Mouse (Mus musculus) T-helper 2 cell (primary cell): ENCODE data around the gene Mllt10.

Experiments
- in situ Hi-C: fragments of 300-600 bp; cut with MboI, MseI; formaldehyde crosslinking; loops from one replicate; pipeline ENCODE4 v1.15.1; 2025; ENCODE audit warnings: high pct_unique_total_duplicates

Gene Mllt10

DNA sequence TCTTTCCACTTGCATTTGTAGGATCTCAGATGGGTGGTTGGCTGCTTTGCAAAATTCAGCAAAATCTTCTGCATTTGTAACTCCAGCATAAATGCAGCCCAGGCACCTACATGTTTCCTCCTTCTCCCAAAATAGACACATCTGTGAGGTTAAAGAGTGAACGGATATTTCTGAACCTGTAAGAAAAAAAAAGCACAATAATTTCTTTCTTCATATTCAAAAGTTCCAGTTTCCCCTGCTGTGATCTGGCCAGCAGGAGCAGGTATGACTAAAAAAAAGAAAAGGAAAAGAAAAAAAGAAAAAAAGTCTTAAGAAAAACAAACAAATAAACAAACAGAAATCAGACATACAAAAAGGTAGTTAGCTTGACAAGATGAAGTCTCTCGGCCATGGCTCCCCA, 5.0 kb upstream of the Mllt10 start:
- in situ Hi-C loops, result loop anchor here (10.0 kb wide), 1 partner anchor 1595 kb away; no protein-coding TSS in a partner anchor

DNA sequence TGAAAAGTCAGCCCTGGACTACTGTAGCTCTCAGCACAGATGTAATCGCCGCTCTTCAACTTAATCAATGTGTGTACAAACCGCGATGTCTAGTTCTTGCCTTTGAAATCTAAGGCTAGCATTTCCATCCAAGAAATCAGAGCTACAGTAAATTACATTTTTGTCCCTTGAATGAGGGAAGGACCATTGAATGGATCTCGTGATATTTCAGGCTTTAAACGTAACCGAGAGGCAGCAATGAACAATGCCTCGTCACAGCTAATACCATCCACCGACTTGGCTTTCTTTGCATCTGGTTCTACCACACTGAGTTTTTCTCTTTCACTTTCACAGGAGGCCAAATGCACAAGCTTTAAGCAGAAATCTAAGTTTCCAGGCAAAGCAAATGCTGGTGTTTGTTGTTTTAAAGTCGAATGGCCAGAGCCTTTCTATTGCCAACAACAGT, 4.5 kb upstream of the Mllt10 start:
- in situ Hi-C loops, result loop anchor here (10.0 kb wide), 1 partner anchor 1594 kb away; no protein-coding TSS in a partner anchor

DNA sequence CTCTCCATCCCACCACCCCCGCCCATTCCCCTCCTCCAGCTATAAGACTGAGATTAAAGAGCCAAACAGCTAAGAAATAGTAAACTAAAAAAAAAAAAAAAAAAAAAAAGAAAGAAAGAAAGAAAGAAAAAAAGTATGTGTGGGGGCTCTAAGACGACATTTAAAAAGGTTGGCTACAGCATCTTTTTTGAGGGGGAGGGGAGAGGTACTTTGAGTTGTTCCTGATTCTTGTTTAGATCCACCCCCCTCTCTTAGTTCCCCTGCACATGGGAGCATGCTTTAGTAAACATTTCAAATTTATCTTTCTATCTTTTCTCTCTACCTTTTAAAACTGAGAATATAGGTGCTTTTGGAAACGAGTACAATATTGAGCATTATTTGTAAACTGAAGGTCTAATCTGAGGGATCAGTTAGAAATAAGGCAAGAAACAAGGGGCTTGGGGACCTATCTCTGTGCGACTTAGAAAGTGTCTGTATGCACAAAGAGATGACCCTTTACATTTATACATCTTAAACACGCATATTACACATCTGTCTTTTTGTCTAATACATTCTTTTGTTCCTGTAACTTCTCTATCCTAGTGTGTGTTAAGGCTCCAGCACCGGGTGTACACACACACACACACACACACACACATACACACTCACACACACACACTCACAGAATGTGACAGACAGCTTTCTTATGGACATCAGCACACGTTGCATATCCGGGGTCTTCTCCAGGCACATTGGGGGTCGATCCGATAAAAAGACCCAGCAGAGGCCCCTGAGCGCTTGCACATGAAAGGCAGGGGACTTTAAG, 3.8 kb upstream of the Mllt10 start:
- in situ Hi-C loops, result loop anchor here (10.0 kb wide), 1 partner anchor 1594 kb away; no protein-coding TSS in a partner anchor

- in situ Hi-C loops, result loop anchor here (10.0 kb wide), 1 partner anchor 1593 kb away; no protein-coding TSS in a partner anchor
These were observed 3.2 kb upstream of the Mllt10 start for GRCm38 (mm10) chr2:18051831-18052170.

DNA sequence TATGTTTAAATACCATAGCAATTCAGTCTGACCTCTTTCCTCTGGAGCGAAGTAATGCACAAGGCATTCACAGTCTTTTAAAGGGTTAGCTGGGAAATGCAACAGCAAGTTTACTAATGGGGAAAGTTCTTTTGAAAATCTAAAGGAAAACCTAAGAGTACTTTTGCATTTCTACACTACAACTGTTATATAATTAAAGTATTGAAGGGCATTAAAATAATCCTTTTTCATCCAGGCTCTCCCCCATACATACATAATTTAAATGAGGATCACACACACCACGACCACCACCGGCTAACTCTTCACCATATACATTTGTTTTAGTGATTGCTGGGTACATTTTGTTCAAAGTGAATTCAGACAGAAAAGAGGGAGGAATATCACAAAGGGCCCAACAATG, 2.5 kb upstream of the Mllt10 start:
- in situ Hi-C loops, result loop anchor here (10.0 kb wide), 1 partner anchor 1592 kb away; no protein-coding TSS in a partner anchor

GRCm38 (mm10) chr2:18053243-18053950, 1.6 kb upstream of the Mllt10 start:
- in situ Hi-C loops, result loop anchor here (10.0 kb wide), 1 partner anchor 1591 kb away; no protein-coding TSS in a partner anchor

DNA sequence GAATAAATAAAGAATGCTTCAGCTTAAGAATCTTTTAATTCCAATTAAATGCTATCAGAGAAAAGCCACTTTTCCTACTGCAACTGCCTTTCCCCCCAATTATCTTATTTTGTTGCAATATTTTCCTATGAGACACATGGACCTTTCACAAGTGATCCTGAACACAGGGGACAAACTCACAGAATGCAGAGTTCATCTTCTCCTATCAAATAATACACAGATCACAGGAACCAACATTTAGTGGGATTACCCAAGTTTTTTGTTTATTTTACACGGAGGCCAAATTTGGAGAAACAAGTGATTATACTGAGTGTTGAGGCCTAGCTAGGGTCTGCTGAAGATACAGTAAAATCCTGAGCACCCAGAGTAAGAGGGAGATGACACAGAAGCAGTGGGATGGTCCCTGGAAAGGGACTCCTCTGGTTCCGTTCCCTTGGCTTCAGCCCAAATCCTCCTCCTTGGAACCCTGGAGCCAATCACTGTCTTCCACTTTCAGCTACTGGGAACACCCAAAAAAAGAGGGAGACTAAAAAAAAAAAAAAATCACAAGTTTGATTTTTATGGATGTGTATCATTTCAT, 996 bp upstream of the Mllt10 start:
- in situ Hi-C loops, result loop anchor here (10.0 kb wide), 1 partner anchor 1591 kb away; no protein-coding TSS in a partner anchor

GRCm38 (mm10) chr2:18055929-18056785, 1.1 kb downstream of the Mllt10 start:
- in situ Hi-C loops, result loop anchor here (10.0 kb wide), 1 partner anchor 1589 kb away; no protein-coding TSS in a partner anchor

DNA sequence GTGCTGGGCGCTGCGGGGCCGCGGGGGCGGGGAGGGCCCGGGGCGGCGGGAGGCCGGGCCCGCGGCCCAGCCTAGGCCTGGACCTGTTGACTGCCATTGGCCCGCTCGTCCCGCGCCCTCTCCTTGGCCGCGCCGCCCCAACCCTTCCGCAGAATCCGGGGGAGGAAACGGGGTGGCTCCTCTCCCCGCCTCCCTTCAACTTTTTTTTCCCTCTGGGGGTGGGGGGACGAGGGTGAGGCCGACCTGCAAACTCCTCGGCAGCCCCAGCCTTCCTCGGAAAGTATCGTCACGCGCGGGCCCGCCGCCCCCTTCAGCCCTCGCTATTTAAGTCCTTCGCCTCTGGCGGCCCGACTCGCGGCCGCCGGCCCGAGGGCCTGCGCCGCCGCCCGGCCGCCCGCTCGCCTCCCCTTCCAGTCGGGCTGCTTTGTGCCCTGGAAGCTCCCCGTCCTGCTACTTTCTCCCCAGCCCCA, 1.8 kb downstream of the Mllt10 start:
- in situ Hi-C loops, result loop anchor here (10.0 kb wide), 1 partner anchor 1588 kb away; no protein-coding TSS in a partner anchor

- in situ Hi-C loops, result loop anchor here (10.0 kb wide), 1 partner anchor 1587 kb away; no protein-coding TSS in a partner anchor
These were observed 2.5 kb downstream of the Mllt10 start for GRCm38 (mm10) chr2:18057336-18058145.

DNA sequence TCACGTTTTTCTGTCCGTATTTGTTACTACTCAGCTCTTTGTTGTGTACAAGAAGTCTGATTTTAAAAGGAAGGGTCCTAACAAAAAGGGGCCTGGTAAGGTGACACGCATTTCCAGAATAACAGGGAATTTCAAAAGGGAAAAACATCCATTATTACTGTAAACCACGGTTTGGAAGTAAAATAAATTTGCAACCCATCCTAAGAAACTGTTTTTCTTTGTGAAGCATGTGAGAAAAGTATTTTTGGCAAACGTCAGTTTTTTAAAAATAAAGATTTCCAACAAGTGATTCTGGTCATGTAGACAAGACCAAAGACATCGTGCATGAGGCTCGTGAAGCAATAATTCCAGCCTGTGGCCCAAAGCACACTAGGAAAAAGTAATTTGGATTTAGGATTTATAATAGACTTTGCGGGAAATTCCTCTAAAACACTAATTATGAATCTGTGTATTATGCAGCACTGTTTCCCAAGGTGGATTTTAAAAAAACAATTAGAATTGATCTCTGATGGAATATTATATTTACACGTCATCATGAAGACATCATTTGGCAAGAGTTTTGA, 3.2 kb downstream of the Mllt10 start:
- in situ Hi-C loops, result loop anchor here (10.0 kb wide), 1 partner anchor 1587 kb away; no protein-coding TSS in a partner anchor

GRCm38 (mm10) chr2:18059063-18059462, 4.0 kb downstream of the Mllt10 start:
- in situ Hi-C loops, result loop anchor here (10.0 kb wide), 1 partner anchor 1586 kb away; no protein-coding TSS in a partner anchor

DNA sequence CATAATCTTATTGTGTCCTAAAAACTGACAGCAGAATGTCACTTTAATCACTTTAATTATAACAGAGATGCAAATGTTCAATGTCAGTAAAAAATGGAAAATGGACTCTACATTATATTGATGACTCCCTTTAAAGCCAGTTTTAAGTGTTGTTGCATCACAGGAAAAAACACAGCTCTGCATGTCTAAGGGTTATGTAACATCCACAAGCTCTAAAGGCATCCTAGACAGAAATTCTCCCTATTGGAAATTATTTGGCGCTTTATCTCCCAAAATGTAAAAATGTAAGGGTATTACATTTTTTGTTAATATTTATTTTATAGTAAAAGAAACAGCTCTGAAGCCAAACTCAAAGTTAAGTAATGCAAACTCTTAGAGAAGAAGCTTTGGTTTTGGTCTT, 4.9 kb downstream of the Mllt10 start:
- in situ Hi-C loops, result loop anchor here (10.0 kb wide), 1 partner anchor 1585 kb away; no protein-coding TSS in a partner anchor

DNA sequence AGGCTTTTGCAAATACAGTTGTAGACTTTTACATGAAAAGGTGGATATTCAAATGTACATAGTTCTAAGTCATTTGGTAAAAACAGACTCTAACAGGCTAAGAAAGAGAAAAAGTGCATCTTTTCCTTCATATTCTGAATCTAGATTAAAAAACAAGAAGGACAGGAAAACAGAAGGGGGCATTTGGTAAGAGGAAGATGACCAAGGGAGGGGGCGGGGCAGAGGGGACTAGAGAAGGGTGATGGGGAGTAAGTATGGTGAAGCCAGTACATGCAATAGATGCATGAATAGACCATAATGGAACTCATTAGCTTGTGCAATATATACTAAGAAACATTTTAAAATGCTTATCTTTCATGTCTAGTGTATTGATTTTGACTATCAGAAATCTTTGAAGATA, 5.4 kb downstream of the Mllt10 start:
- in situ Hi-C loops, result no loop called here

DNA sequence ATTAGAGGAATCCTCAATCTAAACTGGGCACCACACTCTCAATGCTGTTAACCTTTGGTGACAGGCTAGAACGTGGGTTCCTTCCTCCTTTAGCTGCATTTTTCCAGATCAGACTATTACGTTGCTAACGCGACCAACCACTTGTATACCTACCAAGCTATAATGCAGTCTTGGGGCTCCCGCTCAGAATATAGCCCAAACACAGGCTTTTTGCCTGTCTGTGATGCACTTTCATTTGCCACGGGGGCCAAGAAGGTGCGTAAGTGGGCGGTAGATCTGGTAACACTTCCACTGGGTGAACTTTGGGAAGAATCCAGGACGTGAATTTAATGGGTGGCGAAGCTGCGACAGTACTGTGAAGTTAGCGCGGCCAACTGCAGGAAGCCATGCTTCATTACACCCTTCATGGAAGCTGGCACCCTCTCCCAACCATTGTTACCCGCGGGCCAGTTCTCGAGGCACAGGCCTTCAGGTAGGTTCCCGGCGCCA, 8.8 kb downstream of the Mllt10 start:
- in situ Hi-C loops, result no loop called here

- in situ Hi-C loops, result no loop called here
These were observed 9.4 kb downstream of the Mllt10 start for GRCm38 (mm10) chr2:18064356-18064858.

DNA sequence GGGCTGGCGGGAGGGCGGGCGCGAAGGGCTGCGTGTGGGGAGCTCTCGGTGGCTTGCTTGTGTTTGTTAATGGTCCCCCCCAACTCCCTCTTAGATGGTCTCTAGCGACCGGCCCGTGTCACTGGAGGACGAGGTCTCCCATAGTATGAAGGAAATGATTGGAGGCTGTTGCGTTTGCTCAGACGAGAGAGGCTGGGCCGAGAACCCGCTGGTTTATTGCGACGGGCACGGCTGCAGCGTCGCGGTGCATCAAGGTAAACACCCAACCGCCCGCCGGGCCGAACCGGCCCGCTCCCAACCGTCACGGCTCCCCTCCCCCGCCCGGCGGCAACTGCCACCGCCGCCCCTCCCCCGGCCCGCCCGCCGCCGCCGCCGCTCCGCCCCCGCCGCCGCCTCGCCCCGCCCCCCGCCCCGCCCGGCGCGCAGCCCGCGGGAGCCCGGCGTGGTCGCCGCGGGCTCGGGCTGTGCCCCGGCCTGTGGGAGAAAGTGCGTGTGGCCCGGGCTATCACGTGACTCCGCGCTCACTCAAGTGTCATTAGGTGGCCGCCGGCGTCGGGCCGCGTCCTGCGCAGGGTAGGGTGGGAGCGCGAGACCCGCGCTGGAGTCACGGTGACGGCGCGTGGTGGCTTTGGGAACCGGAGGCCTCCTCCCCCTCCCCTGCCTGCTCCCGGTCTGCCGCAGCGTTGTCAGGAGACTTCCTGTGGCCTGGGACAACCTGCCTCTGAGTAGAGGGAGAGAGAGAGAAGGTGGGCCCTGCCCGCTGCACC, 10.1 kb downstream of the Mllt10 start:
- in situ Hi-C loops, result no loop called here

- in situ Hi-C loops, result no loop called here
These were observed 10.6 kb downstream of the Mllt10 start for GRCm38 (mm10) chr2:18065708-18066030.
